Mouse (Mus musculus) heart, adult 11 months (tissue): ENCODE results near the gene Padi1.
A peak's percentile ranks its signal among the peaks of the same experiment; 100 is the strongest.

ENCODE experiments used
- DNase-seq: peaks from one replicate; pipeline ENCODE4 v3.0.0; 2022

Padi1 gene

GRCm38 (mm10) chr4:140779803-140780397 lies 65.7 kb downstream of the Padi1 start:
- DNase-seq: no peak

- no peak for DNase-seq
Measured at GRCm38 (mm10) chr4:140776623-140777022, 69.0 kb downstream of the Padi1 start.

- no peak for DNase-seq
Measured at GRCm38 (mm10) chr4:140775876-140776275, 69.7 kb downstream of the Padi1 start.

- DNase-seq: no peak
Measured at GRCm38 (mm10) chr4:140774893-140775292, 70.7 kb downstream of the Padi1 start.

GRCm38 (mm10) chr4:140774025-140774800 lies 71.4 kb downstream of the Padi1 start, which contains the start of gene Padi4:
Padi4 (minus strand) TSS chr4:140774236.
- DNase-seq: no peak

GRCm38 (mm10) chr4:140771091-140771490 lies 74.5 kb downstream of the Padi1 start:
- DNase-seq: peak; percentile 94

GRCm38 (mm10) chr4:140770433-140770832 lies 75.1 kb downstream of the Padi1 start:
- peak; percentile 97 for DNase-seq

- DNase-seq: no peak
Measured at GRCm38 (mm10) chr4:140768973-140769372, 76.6 kb downstream of the Padi1 start.

GRCm38 (mm10) chr4:140765936-140766335 lies 79.6 kb downstream of the Padi1 start:
- DNase-seq: no peak

GRCm38 (mm10) chr4:140763158-140763557 lies 82.4 kb downstream of the Padi1 start:
- no peak for DNase-seq
